Mouse (Mus musculus) CH12.LX (cell line): ENCODE results near the gene Ncoa6. TPM values are rescaled to one million over a fixed set of nuclear protein-coding genes. Genes with fewer than 3 reads are reported as not detected.

Experiments used
- DNase-seq: peaks from one replicate; pipeline ENCODE4 v3.0.0-alpha.2; 2013; ENCODE audit errors: extremely low read depth
- H3K27ac ChIP-seq: 2 replicates; pipeline ENCODE4 v1.5.1; 2012; ENCODE audit warnings: low read depth, mild to moderate bottlenecking, control low read depth, moderate library complexity; ENCODE audit not compliant: insufficient read depth
- H3K27me3 ChIP-seq: replicated peaks from 2 replicates; pipeline ENCODE3; 2012; ENCODE audit warnings: inconsistent platforms
- H3K36me3 ChIP-seq, 2 experiments: replicated peaks in 1 of 2; 2 replicates each; pipeline versions ENCODE3 to v1.6.1; 2012; ENCODE audit warnings: inconsistent platforms in 1 of 2, low read length in 1 of 2, mild to moderate bottlenecking in 1 of 2, mixed read lengths in 1 of 2, moderate library complexity in 1 of 2; ENCODE audit not compliant: control insufficient read depth in 1 of 2, insufficient read depth in 1 of 2
- H3K4me1 ChIP-seq, 2 experiments: 2 replicates each; pipeline ENCODE4 v1.6.1; 2012; ENCODE audit warnings: inconsistent platforms in 1 of 2, moderate library complexity in 1 of 2; ENCODE audit not compliant: insufficient read depth in 2 of 2, control insufficient read depth in 1 of 2
- H3K4me2 ChIP-seq: 2 replicates; pipeline ENCODE4 v1.6.1; 2012; ENCODE audit warnings: low read depth, mild to moderate bottlenecking, control low read depth; ENCODE audit not compliant: poor library complexity, insufficient read depth, severe bottlenecking
- H3K4me3 ChIP-seq, 3 experiments: fragments of 150-350 bp in 1 of 3; sonication (generic) in 1 of 3; replicated peaks in 1 of 3; 2 replicates each; pipeline versions ENCODE3 to v1.5.1; 2011 to 2012; ENCODE audit warnings: low read depth in 2 of 3, low read length in 2 of 3, mild to moderate bottlenecking in 2 of 3, moderate library complexity in 2 of 3, control low read depth in 1 of 3, improper control_type of control experiment in 1 of 3, inconsistent platforms in 1 of 3, mixed read lengths in 1 of 3; ENCODE audit not compliant: poor library complexity in 1 of 3
- H3K79me2 ChIP-seq: replicated peaks from 2 replicates; pipeline ENCODE4 v1.6.1; 2012; ENCODE audit warnings: mild to moderate bottlenecking, moderate library complexity; ENCODE audit not compliant: control insufficient read depth, poor library complexity, insufficient read depth, severe bottlenecking; ENCODE audit errors: extremely low read depth
- H3K9ac ChIP-seq: 2 replicates; pipeline ENCODE4 v1.6.1; 2012; ENCODE audit warnings: low read depth, mild to moderate bottlenecking, control low read depth, moderate library complexity; ENCODE audit not compliant: insufficient read depth
- H3K9me3 ChIP-seq: replicated peaks from 2 replicates; pipeline ENCODE3; 2012; ENCODE audit warnings: low read length, inconsistent platforms, mixed read lengths
- CHD1 ChIP-seq: IDR thresholded peaks from 2 replicates; pipeline ENCODE4 v1.6.1; 2012; ENCODE audit warnings: low read depth, low read length, improper control_type of control experiment, inconsistent platforms
- CTCF ChIP-seq, 2 experiments: IDR thresholded peaks in 1 of 2; conservative IDR thresholded peaks in 1 of 2; 2 replicates each; pipeline ENCODE4 v1.5.1; 2011 to 2012; ENCODE audit warnings: low read depth in 2 of 2, low read length in 2 of 2, improper control_type of control experiment in 1 of 2, inconsistent platforms in 1 of 2, mild to moderate bottlenecking in 1 of 2, moderate library complexity in 1 of 2
- ELF1 ChIP-seq: IDR thresholded peaks from 2 replicates; pipeline ENCODE4 v1.6.1; 2014; ENCODE audit warnings: low read depth, mild to moderate bottlenecking, inconsistent platforms, low read length, improper control_type of control experiment
- JUN ChIP-seq: IDR thresholded peaks from 2 replicates; pipeline ENCODE4 v1.6.1; 2011; ENCODE audit warnings: low read depth, mild to moderate bottlenecking, low read length, improper control_type of control experiment, moderate library complexity; ENCODE audit not compliant: insufficient read depth
- JUND ChIP-seq: conservative IDR thresholded peaks from 2 replicates; pipeline ENCODE4 v1.6.1; 2011; ENCODE audit warnings: low read depth, low read length, improper control_type of control experiment
- MAX ChIP-seq: IDR thresholded peaks from 2 replicates; pipeline ENCODE4 v1.6.1; 2011; ENCODE audit warnings: low read length, improper control_type of control experiment
- MAZ ChIP-seq: IDR thresholded peaks from 2 replicates; pipeline ENCODE4 v1.6.1; 2012; ENCODE audit warnings: low read depth, mild to moderate bottlenecking, inconsistent platforms, low read length, improper control_type of control experiment, moderate library complexity
- MEF2A ChIP-seq: IDR thresholded peaks from 2 replicates; pipeline ENCODE4 v1.6.1; 2014; ENCODE audit warnings: low read depth, mild to moderate bottlenecking, inconsistent platforms, low read length, improper control_type of control experiment, borderline replicate concordance
- MXI1 ChIP-seq: IDR thresholded peaks from 2 replicates; pipeline ENCODE4 v1.6.1; 2011; ENCODE audit warnings: mild to moderate bottlenecking, low read depth, low read length, improper control_type of control experiment
- NRF1 ChIP-seq: IDR thresholded peaks from 2 replicates; pipeline ENCODE4 v1.6.1; 2014; ENCODE audit warnings: low read depth, mild to moderate bottlenecking, inconsistent platforms, low read length, improper control_type of control experiment, moderate library complexity
- PAX5 ChIP-seq: IDR thresholded peaks from 2 replicates; pipeline ENCODE4 v1.6.1; 2012; ENCODE audit warnings: low read length, inconsistent platforms, mixed read lengths
- POLR2A ChIP-seq: IDR thresholded peaks from 2 replicates; pipeline ENCODE4 v1.6.1; 2011; ENCODE audit warnings: low read depth, mild to moderate bottlenecking, improper control_type of control experiment, low read length
- RAD21 ChIP-seq: IDR thresholded peaks from 2 replicates; pipeline ENCODE4 v1.6.1; 2011; ENCODE audit warnings: low read depth, mild to moderate bottlenecking, low read length, improper control_type of control experiment, moderate library complexity
- SMC3 ChIP-seq: IDR thresholded peaks from 2 replicates; pipeline ENCODE4 v1.6.1; 2011; ENCODE audit warnings: low read depth, low read length, improper control_type of control experiment
- ZC3H11A ChIP-seq: IDR thresholded peaks from 2 replicates; pipeline ENCODE4 v1.6.1; 2012; ENCODE audit warnings: low read depth, mild to moderate bottlenecking, inconsistent platforms, low read length, improper control_type of control experiment
- ZNF384 ChIP-seq: IDR thresholded peaks from 2 replicates; pipeline ENCODE4 v1.6.1; 2012; ENCODE audit warnings: low read depth, low read length, improper control_type of control experiment, inconsistent platforms
- dilution Hi-C: fragments of 300-500 bp; cut with MboI; formaldehyde crosslinking; loops from 2 replicates; pipeline ENCODE4 v1.14.3; 2020; ENCODE audit warnings: low sequenced_read_pairs; ENCODE audit not compliant: extremely low pct_unique_long_range_greater_than_20kb, extremely low pct_ligation_motif_present
- in situ Hi-C: fragments of 300-500 bp; cut with MboI; formaldehyde crosslinking; loops from 3 replicates; pipeline ENCODE4 v1.14.3; 2019; ENCODE audit warnings: low sequenced_read_pairs, low pct_ligation_motif_present, low pct_unique_long_range_greater_than_20kb, mixed read lengths
- polyA plus RNA-seq: library from polyadenylated mRNA; unstranded; fragments of >175 nt; gene quantifications from 2 replicates; pipeline ENCODE4 v1.2.1, GENCODE M21; 2012; ENCODE audit warnings: low read depth; ENCODE audit not compliant: insufficient read length
- total RNA-seq, 2 experiments: library from RNA; depleted of rRNA; stranded (reverse); fragments of 300-350 nt in 1 of 2; fragments of >200 nt in 1 of 2; gene quantifications; 2 replicates each; pipeline ENCODE4 v1.2.3; 2012 to 2014

Gene Ncoa6
- total and polyA plus RNA-seq, 3 experiments = 5.4 to 20.6 (median 5.9) TPM

GRCm38 (mm10) chr2:155512479-155512878, 38.8 kb upstream of the Ncoa6 start:
- Histone ChIP-seq H3K27ac (no peak overlapping the region), H3K79me2 (no peaks in the 10 kb centered on the region), H3K4me2 (no peak overlapping the region), H3K9me3 (no peaks in the 10 kb centered on the region), H3K9ac (no peak overlapping the region), H3K36me3 (peaks cover 0 to 2% of the 10 kb centered on the region in 2 experiments), H3K27me3 (peaks cover 38% of the 10 kb centered on the region), H3K4me3 (no peak overlapping the region), H3K4me1 (peaks cover 5 to 16% of the 10 kb centered on the region in 2 experiments; a peak in 2 of 4 replicates)
- TF ChIP-seq JUND (no peak), RAD21 (peak; percentile 84), ELF1 (no peak), NRF1 (no peak), CTCF (conservative IDR thresholded peaks at IDR 0.05 in 1 of 2, IDR thresholded peaks at IDR 0.05 in 1 of 2; ENCODE audit: low read depth in 2 of 2, low read length in 2 of 2) (peak; percentile 54 to 91; a peak in 3 of 4 replicates), SMC3 (peak; percentile 80)
- peak; percentile 68 for DNase-seq
- dilution Hi-C loops = no loop called here
- in situ Hi-C loops = loop anchor here (25.0 kb wide), 1 partner anchor 250 kb away; the partner anchor contains the start of gene Procr

DNA sequence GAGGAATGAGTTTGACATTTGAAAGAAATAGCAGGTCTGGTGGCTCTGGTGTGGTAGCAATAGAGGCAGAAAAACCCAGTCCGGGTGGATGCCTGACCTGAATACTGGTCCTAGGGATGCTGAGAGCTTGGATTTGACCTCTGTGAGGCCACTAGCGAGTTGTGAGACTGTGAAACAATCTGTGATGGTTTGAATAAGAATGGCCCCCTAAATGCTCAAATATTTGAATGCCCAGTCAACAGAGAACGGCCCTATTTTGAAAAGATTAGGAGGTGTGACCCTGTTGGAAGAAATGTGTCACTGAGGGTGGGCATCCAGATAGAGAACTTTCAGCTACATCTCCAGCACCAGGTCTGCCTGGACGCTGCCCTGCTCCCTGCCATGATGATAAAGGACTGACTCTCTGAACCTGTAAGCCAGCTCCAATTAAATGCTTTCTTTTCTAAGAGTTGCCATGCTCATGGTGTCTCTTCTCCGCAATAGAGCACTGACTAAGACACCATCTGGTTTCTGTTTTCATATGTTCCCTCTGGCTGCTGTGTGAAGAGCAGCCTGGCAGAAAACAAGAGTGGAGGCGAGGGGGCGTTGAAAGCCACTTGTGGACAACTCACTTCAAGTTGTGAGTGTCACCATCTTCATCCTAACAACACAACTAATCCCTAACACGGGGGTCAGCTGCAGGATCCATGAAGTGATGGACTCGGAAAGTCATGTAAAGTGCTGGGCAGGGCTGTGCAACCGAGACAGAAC, 34.2 kb upstream of the Ncoa6 start:
- H3K36me3 ChIP-seq = peaks cover 0 to 3% of the 10 kb centered on the region in 2 experiments
- dilution Hi-C loops = no loop called here
- TF ChIP-seq ZNF384 (no peak), POLR2A (no peak), MAX (no peak), SMC3 (no peak), RAD21 (no peak), PAX5 (no peak), MXI1 (no peak), CHD1 (no peak), ZC3H11A (no peak), MAZ (no peak), MEF2A (no peak), JUN (no peak)
- TF ChIP-seq, all 38 proteins: peak for 0
- Histone ChIP-seq H3K9ac (no peak overlapping the region), H3K79me2 (no peaks in the 10 kb centered on the region), H3K9me3 (no peaks in the 10 kb centered on the region), H3K4me3 (no peak overlapping the region), H3K4me2 (no peak overlapping the region), H3K27ac (no peak overlapping the region), H3K4me1 (peaks cover 7 to 8% of the 10 kb centered on the region in 2 experiments), H3K27me3 (no peaks in the 10 kb centered on the region)
- in situ Hi-C loops = loop anchor here (25.0 kb wide), 1 partner anchor 254 kb away; the partner anchor contains the start of gene Procr
- no peak for DNase-seq
